Mouse (Mus musculus) cerebellum, adult 8-10 months (tissue): ENCODE data around the gene Erg.

Experiments
- DNase-seq: peaks from one replicate; pipeline ENCODE4 v3.0.0; 2022

Erg gene

GRCm38 (mm10) chr16:95438848-95439540 is 147.4 kb downstream of the Erg start:
- no peak for DNase-seq

GRCm38 (mm10) chr16:95436611-95437010 is 149.8 kb downstream of the Erg start:
- no peak for DNase-seq

DNA sequence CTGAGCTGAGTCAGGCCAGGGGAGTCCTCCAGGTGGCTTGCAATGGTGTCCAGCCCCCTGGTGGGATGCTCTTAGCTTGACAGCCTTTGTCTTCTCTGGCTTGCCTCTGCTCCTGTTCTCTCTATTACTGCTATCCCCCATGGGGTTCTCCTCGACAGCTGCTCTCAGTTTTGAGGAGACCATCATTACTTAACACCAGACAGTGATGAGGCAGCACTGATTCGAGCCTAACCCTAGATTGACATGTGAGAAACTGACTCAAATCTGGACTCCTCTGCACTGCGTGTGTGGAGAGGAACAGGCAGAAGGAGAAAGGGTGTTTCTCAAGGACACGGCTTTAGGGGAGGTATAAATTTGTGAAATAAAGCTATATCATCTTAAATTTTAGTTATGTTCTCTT is 150.3 kb downstream of the Erg start:
- DNase-seq = no peak

DNA sequence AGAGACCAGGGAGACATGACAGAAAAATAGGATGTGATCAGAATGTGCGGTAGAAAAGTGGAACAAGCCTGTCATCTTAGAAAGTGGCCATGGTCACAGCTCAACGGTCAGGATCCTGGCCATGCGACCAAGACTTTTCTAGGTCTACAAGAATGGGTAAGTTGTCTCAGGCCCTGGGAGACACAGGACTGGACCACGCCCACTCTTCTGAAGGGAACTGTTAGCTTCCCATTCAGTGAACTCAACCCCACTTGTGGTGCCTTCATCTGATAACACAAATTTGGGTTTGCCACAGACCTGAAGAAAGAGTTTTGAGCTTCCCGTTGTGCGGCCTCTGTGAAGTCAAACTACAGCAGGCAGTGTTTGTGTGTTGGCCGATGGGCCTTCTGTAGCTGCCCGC is 152.0 kb downstream of the Erg start:
- DNase-seq = no peak

DNA sequence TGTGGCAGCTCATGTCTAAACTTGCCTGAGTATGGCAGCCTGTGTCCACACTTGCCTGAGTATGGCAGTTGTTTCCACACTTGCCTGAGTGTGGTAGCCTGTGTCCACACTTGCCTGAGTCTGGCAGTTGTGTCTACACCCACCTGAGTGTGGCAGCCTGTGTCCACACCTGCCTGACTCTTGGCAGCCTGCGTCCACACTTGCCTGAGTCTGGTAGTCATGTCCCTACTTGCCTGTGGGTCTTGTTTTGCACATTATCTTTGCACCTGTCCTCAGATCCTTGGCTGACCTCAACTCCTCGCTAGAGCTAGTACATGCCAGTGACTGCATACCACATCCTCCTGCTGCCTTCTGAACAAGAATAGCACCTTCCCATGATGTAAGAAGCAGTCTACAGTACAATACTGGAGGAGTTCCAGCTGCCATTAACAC is 153.8 kb downstream of the Erg start:
- no peak for DNase-seq

DNA sequence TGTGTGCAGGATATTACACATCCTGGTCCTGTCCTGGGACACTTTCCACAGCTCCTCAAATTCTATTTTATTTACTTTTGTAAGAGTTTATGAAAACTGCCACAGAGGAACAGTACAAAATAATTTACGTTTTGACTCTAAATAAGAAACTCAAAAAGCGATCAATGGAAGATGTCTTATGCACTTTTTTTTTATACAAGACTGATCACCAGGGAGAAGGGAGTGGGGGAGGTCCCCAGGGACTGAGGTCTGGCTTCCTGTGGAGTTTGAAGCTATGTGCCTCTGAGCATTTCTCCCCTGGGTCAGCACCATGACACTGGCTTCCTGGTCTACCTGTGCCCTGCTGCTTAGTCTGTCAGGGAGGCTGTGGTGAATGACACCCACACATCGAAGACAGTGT is 156.5 kb downstream of the Erg start:
- no peak for DNase-seq

- no peak for DNase-seq
Measured at GRCm38 (mm10) chr16:95428239-95428638, 158.2 kb downstream of the Erg start.

- DNase-seq = no peak
Measured at GRCm38 (mm10) chr16:95427512-95427911, 158.9 kb downstream of the Erg start.

GRCm38 (mm10) chr16:95422658-95423073 is 163.7 kb downstream of the Erg start:
- DNase-seq = peak; percentile 52

- no peak for DNase-seq
Measured at GRCm38 (mm10) chr16:95421235-95421886, 165.0 kb downstream of the Erg start.

- DNase-seq = no peak
Measured at GRCm38 (mm10) chr16:95415921-95416320, 170.5 kb downstream of the Erg start.

DNA sequence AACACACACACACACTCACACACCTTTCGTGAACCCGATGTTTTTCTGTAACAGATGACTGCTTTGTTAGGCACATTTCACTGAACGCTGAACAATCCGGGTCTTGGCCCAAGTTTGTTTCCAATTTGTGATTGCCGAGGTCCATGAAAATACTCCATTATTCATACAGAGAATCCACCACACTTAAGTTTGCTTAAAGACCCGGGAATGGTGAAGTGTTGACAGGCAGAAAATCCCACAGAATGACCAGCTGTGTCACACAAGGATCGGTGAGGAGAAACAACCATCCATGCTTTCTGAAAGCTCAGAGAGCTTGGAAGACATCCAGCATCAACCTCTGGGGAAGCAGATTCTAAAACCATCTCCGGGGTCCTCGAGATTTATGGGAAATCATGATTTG is 171.0 kb downstream of the Erg start:
- no peak for DNase-seq

DNA sequence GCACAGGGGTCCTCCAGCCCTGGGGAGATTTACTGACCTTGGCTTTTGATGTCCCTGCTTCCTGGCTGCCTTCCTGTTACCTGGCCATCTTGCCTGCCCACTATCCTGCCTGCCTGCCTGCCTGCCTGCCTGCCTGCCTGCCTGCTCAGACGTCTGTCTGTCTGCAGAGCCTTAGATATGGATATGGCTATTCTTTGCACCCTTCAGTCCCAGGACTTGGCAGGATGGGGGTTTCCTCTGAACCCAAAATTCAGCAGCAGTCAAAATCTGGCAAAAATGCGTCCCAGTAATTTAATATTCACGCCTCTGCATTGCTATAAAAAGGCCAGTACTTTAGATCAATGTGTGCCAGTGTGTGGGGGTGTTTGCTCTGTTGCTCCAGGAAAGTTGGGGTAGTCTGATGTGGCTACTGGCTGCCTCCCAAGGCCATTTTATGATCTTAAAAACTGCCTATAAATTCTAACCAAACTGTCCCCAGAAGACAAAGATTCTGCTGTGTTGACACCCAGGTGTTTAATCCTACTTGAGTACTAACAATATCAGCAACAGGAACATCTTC is 172.9 kb downstream of the Erg start:
- DNase-seq = no peak

DNA sequence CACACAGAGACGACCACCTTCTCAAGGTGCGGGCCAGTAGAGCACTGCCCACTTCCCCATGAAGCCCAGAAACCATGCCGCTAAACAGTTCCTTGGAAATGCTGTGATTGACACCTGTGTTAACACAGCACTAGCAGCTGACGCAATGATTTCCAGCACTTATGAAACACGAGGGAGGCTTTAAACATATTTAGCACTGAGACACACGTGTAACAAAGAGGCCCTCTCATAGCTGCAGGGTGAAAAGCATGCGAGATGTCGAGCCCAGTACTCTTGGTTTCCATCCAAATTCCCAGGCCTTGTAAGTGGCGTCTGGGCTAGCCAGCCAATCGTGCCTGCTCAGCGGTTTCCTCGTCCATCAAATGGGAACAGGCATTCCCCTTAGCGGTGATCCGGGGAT is 178.3 kb downstream of the Erg start:
- no peak for DNase-seq

- no peak for DNase-seq
Measured at GRCm38 (mm10) chr16:95405496-95405895, 180.9 kb downstream of the Erg start.

- peak; percentile 17 for DNase-seq
Measured at GRCm38 (mm10) chr16:95403453-95403852, 182.9 kb downstream of the Erg start.

GRCm38 (mm10) chr16:95401869-95402268 is 184.5 kb downstream of the Erg start:
- DNase-seq = peak; percentile 20

DNA sequence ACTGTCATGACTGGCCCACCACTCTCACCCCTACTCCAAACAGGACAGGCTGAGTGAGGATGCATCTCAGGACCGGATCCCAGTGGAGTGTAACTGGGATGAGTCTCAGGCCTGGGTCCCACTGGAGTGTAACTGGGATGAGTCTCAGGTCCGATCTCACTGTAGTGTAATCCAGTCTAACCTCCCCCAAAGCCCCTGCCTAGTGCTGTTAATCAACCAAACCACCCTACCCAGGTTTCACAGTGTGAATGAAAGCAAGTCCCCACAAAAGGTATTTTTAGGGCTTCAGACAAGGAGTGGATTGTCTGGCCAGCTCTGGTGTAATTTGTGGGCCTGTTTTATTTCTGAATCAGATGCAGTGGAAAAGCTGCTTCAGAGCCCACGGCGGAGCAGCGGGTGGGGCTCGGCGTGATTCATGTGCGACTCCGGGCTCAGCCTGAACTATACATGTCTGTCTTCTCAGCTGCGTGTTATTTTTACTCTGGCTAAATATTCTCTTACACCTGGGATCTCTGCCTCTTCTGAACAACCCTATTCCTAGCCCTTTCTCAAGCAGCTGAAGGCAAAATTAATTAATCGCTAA is 187.5 kb downstream of the Erg start:
- no peak for DNase-seq

- DNase-seq = no peak
Measured at GRCm38 (mm10) chr16:95390787-95391186, 195.6 kb downstream of the Erg start.

GRCm38 (mm10) chr16:95388811-95389529 is 197.4 kb downstream of the Erg start:
- DNase-seq = no peak

- no peak for DNase-seq
Measured at GRCm38 (mm10) chr16:95388292-95388691, 198.1 kb downstream of the Erg start.

DNA sequence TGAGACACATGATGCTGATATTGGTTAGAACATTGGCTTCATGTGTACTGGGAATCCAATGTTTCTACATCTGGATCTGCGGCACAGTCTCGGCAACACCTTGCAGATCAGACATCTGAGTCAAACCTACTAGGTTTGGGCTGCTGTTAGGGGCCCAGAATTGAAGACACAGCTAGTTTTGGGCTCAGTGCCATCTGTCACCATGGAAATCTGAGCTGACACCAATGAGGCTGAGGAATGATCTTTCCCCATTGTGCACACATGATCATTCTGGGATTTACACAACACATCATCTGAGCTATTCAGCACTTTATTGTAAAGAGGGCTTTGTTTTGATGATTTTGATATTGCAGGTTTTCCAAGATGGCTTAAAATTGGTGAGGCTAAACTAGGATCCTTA is 199.4 kb downstream of the Erg start:
- DNase-seq = no peak

GRCm38 (mm10) chr16:95385299-95385973 is 201.0 kb downstream of the Erg start:
- DNase-seq = no peak
